Mouse (Mus musculus) subcutaneous adipose tissue, adult 2 months (tissue): Measurements from ENCODE around the gene Stfa2l1. TPM values are rescaled to one million over a fixed set of nuclear protein-coding genes. Genes with fewer than 3 reads are reported as not detected.

ENCODE experiments used
- polyA plus RNA-seq: library from polyadenylated mRNA; depleted of rRNA; stranded (reverse); fragments of >200 nt; gene quantifications from 2 replicates; pipeline ENCODE4 v1.2.3, GENCODE M21; 2012; ENCODE audit warnings: low replicate concordance; rRNA removed

The Stfa2l1 gene
- not detected in 2 replicates for polyA plus RNA-seq

DNA sequence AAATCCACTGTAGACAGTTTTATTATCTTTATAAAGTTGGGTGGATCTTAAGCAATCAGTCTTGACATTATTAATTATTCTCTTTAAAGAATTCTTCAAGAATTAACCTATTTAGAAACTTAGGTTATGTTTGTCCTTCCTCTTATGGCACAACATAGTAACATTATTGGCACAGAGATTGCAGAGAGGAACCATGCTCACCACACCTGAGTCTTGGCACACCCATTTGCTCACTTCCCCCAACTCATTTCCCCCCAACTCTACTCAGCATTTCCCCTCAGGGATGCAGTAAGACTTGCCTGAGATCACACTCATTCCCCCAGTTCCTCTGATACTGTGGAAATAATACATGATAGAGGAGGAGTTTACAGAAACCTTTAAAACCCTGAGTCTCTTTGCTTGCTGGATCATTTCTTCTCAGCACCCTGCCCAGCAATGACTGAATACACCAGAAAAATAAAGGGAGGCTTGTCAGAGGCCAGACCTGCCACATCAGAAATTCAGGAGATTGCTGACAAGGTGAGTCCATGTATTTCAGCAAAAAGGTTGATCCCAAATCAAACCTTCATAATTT is at the start of gene Stfa2l1:
Gene Stfa2l1 (plus strand): TSS at position 410 of the 574 bp plus-strand sequence.

GRCm38 (mm10) chr16:36131141-36131540 is 25.5 kb upstream of the Stfa2l1 start, which contains the start of gene Csta1:
Gene Csta1 (minus strand): TSS chr16:36131241.

GRCm38 (mm10) chr16:36183912-36184311 is 27.3 kb downstream of the Stfa2l1 start, which contains the start of gene Gm5483:
Gene Gm5483 (plus strand): TSS chr16:36184212.

GRCm38 (mm10) chr16:36209967-36210453 is 53.4 kb downstream of the Stfa2l1 start, which contains the start of gene Gm5416:
Gene Gm5416 (plus strand): TSS chr16:36210403.

Other genes with a start within 250 kb of the Stfa2l1 start
- gene Parp9, start 218.3 kb upstream of the Stfa2l1 start, polyA plus RNA-seq, result 16.1 and 20.7 TPM in 2 replicates
- gene Dtx3l, start 217.7 kb upstream of the Stfa2l1 start, polyA plus RNA-seq, result 14.6 and 17.7 TPM in 2 replicates
- 8.6 and 9.2 TPM in 2 replicates for gene Kpna1, start 178.1 kb upstream of the Stfa2l1 start, polyA plus RNA-seq
- gene Wdr5b, start 115.6 kb upstream of the Stfa2l1 start, polyA plus RNA-seq, result 3.1 and 3.7 TPM in 2 replicates
- 44.6 and 93.4 TPM in 2 replicates for gene Fam162a, start 85.2 kb upstream of the Stfa2l1 start, polyA plus RNA-seq
- 6.6 and 7.4 TPM in 2 replicates for gene Ccdc58, start 85.1 kb upstream of the Stfa2l1 start, polyA plus RNA-seq
- gene Csta1, start 25.6 kb upstream of the Stfa2l1 start, polyA plus RNA-seq, result not detected in 2 replicates
- not detected in 2 replicates for gene Gm5483, start 27.4 kb downstream of the Stfa2l1 start, polyA plus RNA-seq
- not detected in 2 replicates for gene Gm5416, start 53.6 kb downstream of the Stfa2l1 start, polyA plus RNA-seq
- gene 2010005H15Rik, start 64.7 kb downstream of the Stfa2l1 start, polyA plus RNA-seq, result not detected in 2 replicates
- not detected in 2 replicates for gene Stfa1, start 120.1 kb downstream of the Stfa2l1 start, polyA plus RNA-seq
- not detected in 2 replicates for gene BC117090, start 177.5 kb downstream of the Stfa2l1 start, polyA plus RNA-seq
- gene BC100530, start 210.9 kb downstream of the Stfa2l1 start, polyA plus RNA-seq, result not detected in 2 replicates